In the genomic region with DNA sequence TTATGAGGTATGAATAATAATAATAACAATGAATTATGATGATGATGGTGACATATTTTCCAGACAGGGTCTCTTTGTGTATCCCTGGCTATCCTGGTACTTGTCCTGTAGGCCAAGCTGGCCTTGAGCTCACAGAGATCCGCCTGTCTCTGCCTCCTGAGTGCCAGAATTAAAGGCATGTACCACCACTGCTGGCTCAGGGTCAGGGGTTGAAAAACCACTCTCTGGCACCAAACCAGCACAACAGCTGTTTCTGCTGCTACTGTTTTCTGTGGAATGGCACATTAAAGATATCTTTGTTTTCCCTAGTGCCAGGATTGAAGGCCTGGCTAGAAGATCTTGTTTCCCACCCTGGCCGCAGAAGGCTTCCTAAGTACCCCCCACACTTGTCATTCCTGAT, we compare ENCODE assay signal across 16 mouse cellular contexts.
"Had no signal": no experiment of that assay in that cellular context is flagged by ENCODE, and none has a peak within 500 bp of the region (broad histone marks: within the 10 kb centered on the region; RNA-seq: fewer than 3 reads in every experiment).

No protein-coding gene starts in this region.

- H3K9ac ChIP-seq: neural tube, embryonic 12.5 days; neural tube, embryonic 13.5 days; neural tube, embryonic 15.5 days; stomach, embryonic 15.5 days had no signal

- H3K4me3 ChIP-seq: neural tube, embryonic 12.5 days; neural tube, embryonic 13.5 days; neural tube, embryonic 15.5 days; stomach, embryonic 15.5 days had no signal

- H3K36me3 ChIP-seq: neural tube, embryonic 12.5 days; neural tube, embryonic 13.5 days; neural tube, embryonic 15.5 days; stomach, embryonic 15.5 days had no signal

- H3K9me3 ChIP-seq: neural tube, embryonic 12.5 days; neural tube, embryonic 13.5 days; neural tube, embryonic 15.5 days; stomach, embryonic 15.5 days had no signal

- DNase-seq: retina, postnatal 1 day; right cerebral cortex, adult 18-20 months; right cerebral cortex, postnatal 14 days; right cerebral cortex, postnatal 25 days; right cerebral cortex, postnatal 4 days; spleen, adult 18-20 months; thymus, adult 18-20 months; thymus, adult 2 months; thymus, postnatal 14 days; thymus, postnatal 25 days; thymus, postnatal 36 days; thymus, postnatal 4 days had no signal

- H3K27me3 ChIP-seq: neural tube, embryonic 12.5 days; neural tube, embryonic 13.5 days; neural tube, embryonic 15.5 days; stomach, embryonic 15.5 days had no signal

- H3K4me1 ChIP-seq: neural tube, embryonic 12.5 days; neural tube, embryonic 13.5 days; neural tube, embryonic 15.5 days; stomach, embryonic 15.5 days had no signal

- H3K4me2 ChIP-seq: neural tube, embryonic 12.5 days; neural tube, embryonic 13.5 days; neural tube, embryonic 15.5 days; stomach, embryonic 15.5 days had no signal

- H3K27ac ChIP-seq: neural tube, embryonic 12.5 days; neural tube, embryonic 13.5 days; neural tube, embryonic 15.5 days; stomach, embryonic 15.5 days had no signal
